Mouse (Mus musculus) limb, embryonic 10.5 days (tissue): Measurements from ENCODE around the gene 4930452B06Rik. TPM values are rescaled to one million over a fixed set of nuclear protein-coding genes. Genes with fewer than 3 reads are reported as not detected.
"Not testable (repeated sequence)": the region's sequence is repeated elsewhere in the genome, so short reads cannot be mapped to it uniquely, and the experiment has no call there.

ENCODE experiments used
- DNase-seq: peaks from one replicate; pipeline ENCODE4 v3.0.0-alpha.2; 2017; ENCODE audit warnings: low spot score
- H3K27ac ChIP-seq: fragments of 300-500 bp; sonication (generic); 2 replicates; pipeline ENCODE4 v1.5.1; 2016; ENCODE audit warnings: mild to moderate bottlenecking
- H3K27me3 ChIP-seq: fragments of 300-500 bp; sonication (generic); 2 replicates; pipeline ENCODE4 v1.6.1; 2016; ENCODE audit warnings: low read depth, mild to moderate bottlenecking; ENCODE audit not compliant: poor library complexity, severe bottlenecking
- H3K36me3 ChIP-seq: fragments of 300-500 bp; sonication (generic); 2 replicates; pipeline ENCODE4 v1.6.1; 2016; ENCODE audit warnings: mild to moderate bottlenecking, moderate library complexity
- H3K4me1 ChIP-seq: fragments of 300-500 bp; sonication (generic); 2 replicates; pipeline ENCODE4 v1.6.1; 2016
- H3K4me3 ChIP-seq: fragments of 300-500 bp; sonication (generic); 2 replicates; pipeline ENCODE4 v1.5.1; 2016; ENCODE audit warnings: mild to moderate bottlenecking, moderate library complexity
- H3K9me3 ChIP-seq: fragments of 300-500 bp; sonication (generic); replicated peaks from 2 replicates; pipeline ENCODE4 v1.6.1; 2016; ENCODE audit warnings: mild to moderate bottlenecking
- WGBS: fragments of 180-500 bp; shearing (Covaris S2); methylation state at CpG from one replicate; pipeline ENCODE4 v1.1.7; 2016; 5-methylcytosine and 5-hydroxymethylcytosine counted together
- polyA plus RNA-seq: library from polyadenylated mRNA; unstranded; fragments of >200 nt; fragmentation: Nextera tagmentation; extraction: Ambion mirVana; gene quantifications from 2 replicates; pipeline ENCODE4 v1.2.1, GENCODE M21; 2016

The 4930452B06Rik gene
- polyA plus RNA-seq, 1 experiment from 2014 or later: 11.3 TPM

DNA sequence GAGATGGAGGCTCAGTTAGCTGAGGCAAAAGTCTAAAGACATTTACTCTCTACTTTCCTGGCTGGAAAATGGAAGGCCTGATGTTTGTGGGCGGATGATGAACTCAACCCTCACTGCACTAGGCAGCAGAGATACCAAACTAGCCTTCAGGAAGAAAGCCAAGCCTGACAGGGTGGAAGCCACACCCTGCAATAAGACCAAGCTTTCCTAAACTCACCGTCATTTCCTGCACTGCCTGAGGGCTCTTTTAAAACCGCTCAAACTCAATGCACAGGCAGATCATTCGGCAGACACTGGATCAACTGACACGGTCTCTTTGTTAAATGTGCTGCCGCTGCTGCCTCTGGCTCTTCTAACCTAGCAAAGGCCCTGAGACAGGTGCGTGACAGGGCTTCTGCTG is 50.4 kb downstream of the 4930452B06Rik start:
- no peak for DNase-seq
- Histone ChIP-seq H3K9me3 (no peaks in the 10 kb centered on the region), H3K4me1 (no peaks in the 10 kb centered on the region), H3K4me3 (no peak overlapping the region), H3K36me3 (no peaks in the 10 kb centered on the region), H3K27me3 (no peaks in the 10 kb centered on the region), H3K27ac (no peak overlapping the region)
- WGBS: 74% methylated on average over 7 of the region's 7 CpGs

DNA sequence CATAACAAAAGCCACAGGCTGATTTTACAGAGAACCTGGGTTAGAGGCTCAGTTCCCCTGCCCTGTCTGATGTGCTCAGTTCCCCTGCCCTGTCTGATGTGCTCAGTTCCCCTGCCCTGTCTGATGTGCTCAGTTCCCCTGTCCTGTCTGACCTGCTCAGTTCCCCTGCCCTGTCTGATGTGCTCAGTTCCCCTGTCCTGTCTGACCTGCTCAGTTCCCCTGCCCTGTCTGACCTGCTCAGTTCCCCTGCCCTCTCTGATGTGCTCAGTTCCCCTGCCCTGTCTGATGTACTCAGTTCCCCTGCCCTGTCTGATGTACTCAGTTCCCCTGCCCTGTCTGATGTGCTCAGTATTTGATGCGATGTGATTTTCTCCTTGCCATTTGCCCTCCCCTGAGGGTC is 51.6 kb downstream of the 4930452B06Rik start:
- not testable (repeated sequence) for H3K27me3 ChIP-seq, H3K27ac ChIP-seq, H3K36me3 ChIP-seq, DNase-seq, H3K9me3 ChIP-seq, H3K4me3 ChIP-seq, H3K4me1 ChIP-seq
- 86% methylated on average over 1 of the region's 1 CpGs for WGBS

DNA sequence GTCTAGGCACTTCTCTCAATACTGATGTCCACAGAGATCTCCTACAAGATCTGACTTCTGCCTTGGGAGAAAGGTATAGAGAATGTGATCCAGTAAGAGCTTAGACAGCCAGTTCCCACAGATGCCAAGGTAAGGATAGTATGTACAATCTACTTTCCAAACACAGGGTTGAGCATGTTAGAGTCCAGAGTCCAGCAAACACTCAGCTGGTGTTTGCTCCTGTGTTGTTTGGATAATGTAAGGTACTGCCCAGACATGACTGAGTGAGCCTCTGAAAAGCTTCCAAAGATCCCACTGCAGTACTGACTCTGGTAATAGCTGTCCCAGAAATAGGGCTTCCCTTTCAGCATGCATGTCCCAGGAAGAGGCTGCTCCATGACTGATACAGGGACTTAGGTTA is 54.0 kb downstream of the 4930452B06Rik start:
- DNase-seq: no peak
- Histone ChIP-seq H3K36me3 (no peaks in the 10 kb centered on the region), H3K27ac (no peak overlapping the region), H3K4me1 (no peaks in the 10 kb centered on the region), H3K4me3 (no peak overlapping the region), H3K9me3 (no peaks in the 10 kb centered on the region), H3K27me3 (no peaks in the 10 kb centered on the region)

DNA sequence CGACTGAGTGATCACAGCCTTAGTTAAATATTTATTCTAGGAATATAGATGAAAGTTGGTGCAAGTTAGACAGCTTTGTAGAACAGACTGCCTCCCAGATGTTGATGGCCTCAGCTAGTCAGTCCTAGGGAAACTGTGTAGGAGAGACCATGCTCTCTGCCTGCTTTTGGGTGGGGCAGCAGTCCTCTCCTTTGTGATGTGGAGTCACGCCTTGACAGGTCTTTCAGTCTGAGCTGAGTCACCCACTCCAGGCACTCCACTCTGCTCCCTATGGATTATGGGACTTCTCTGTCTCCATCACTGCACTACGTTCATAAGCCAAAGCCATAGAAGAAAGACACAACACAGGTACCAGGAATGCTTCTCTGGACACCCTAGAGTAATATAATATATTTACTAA is 55.9 kb downstream of the 4930452B06Rik start:
- DNase-seq: no peak
- Histone ChIP-seq H3K27me3 (no peaks in the 10 kb centered on the region), H3K36me3 (no peaks in the 10 kb centered on the region), H3K4me3 (no peak overlapping the region), H3K4me1 (no peaks in the 10 kb centered on the region), H3K9me3 (no peaks in the 10 kb centered on the region), H3K27ac (no peak overlapping the region)
- WGBS: 86% methylated on average over 3 of the region's 3 CpGs

DNA sequence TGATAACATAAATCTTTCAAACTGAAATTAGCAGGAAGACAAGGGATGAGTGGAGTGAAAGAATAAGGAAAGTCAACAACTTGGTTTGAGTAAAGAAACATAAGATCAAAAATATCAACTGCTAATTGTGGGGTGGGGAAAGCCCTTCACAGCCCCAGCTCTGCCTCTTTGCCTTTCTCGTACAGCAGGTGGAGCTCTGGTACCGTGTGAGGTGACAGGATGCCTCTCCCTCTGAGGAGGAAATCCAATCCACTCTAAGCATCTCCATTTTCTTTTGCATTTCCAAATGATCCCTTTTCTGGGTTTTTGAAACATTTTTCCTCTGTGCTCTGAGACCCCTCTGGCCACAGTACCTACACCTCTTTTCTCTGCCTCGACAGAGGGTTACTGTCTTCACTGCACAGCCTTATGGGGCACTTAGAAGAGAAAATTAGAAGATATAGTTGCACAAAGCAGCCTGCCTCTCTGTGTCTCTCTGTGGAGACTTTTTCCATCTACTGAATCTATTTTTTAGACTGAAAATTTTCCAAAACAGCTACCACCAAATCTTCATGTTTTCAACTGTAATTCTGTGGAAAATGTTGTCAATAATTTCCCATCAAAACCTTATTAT is 57.4 kb downstream of the 4930452B06Rik start:
- no peaks in the 10 kb centered on the region for H3K9me3 ChIP-seq
- peak; percentile 64 for DNase-seq
- no peak overlapping the region for H3K27ac ChIP-seq
- no peaks in the 10 kb centered on the region for H3K4me1 ChIP-seq
- H3K27me3 ChIP-seq: no peaks in the 10 kb centered on the region
- H3K4me3 ChIP-seq: no peak overlapping the region
- no peaks in the 10 kb centered on the region for H3K36me3 ChIP-seq
- WGBS: 12% methylated on average over 3 of the region's 3 CpGs

DNA sequence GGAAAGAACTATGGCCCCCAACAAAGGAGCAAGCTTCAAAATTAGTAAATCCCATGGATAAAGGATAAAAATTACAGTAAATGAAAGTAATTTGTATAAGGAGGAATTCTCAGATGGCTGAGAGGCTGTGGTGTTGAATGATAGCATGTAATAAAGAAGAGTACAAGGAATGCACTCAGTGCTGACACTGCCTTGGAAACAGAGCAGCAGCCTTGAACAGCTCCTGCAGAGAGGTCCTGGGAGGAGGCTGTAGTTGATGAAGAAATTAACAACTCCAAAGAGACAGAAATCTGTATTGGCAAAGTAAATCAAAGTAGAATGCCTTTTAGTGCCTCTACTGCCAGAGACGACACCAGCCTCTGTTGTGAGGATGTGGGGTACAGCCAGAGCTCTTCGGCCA is 61.1 kb downstream of the 4930452B06Rik start:
- 83% methylated on average over 2 of the region's 2 CpGs for WGBS
- H3K9me3 ChIP-seq: no peaks in the 10 kb centered on the region
- H3K36me3 ChIP-seq: no peaks in the 10 kb centered on the region
- no peaks in the 10 kb centered on the region for H3K4me1 ChIP-seq
- no peaks in the 10 kb centered on the region for H3K27me3 ChIP-seq
- DNase-seq: no peak
- no peak overlapping the region for H3K4me3 ChIP-seq
- H3K27ac ChIP-seq: no peak overlapping the region

DNA sequence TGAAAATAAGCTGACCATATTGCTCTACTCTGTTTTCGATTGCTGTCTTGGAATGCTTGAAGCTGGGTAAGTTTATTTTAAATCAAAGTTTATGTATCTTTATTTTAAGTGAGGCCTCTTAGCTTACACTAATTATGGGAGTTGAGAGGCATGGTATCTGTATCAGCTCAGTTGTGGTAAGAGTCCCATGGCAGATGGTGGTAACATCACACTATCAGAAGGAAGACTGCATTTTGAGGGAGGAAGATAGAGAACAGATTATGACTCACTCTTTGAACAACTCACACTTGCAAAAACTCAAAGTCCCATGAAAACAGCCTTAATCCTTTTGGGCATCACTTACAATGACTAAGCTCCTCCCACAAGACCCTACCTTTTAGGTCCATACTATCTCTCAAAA is 81.0 kb downstream of the 4930452B06Rik start:
- H3K27ac ChIP-seq: no peak overlapping the region
- no peaks in the 10 kb centered on the region for H3K36me3 ChIP-seq
- DNase-seq: no peak
- no peaks in the 10 kb centered on the region for H3K9me3 ChIP-seq
- no peaks in the 10 kb centered on the region for H3K27me3 ChIP-seq
- WGBS: 95% methylated on average over 1 of the region's 1 CpGs
- no peak overlapping the region for H3K4me3 ChIP-seq
- H3K4me1 ChIP-seq: no peaks in the 10 kb centered on the region

DNA sequence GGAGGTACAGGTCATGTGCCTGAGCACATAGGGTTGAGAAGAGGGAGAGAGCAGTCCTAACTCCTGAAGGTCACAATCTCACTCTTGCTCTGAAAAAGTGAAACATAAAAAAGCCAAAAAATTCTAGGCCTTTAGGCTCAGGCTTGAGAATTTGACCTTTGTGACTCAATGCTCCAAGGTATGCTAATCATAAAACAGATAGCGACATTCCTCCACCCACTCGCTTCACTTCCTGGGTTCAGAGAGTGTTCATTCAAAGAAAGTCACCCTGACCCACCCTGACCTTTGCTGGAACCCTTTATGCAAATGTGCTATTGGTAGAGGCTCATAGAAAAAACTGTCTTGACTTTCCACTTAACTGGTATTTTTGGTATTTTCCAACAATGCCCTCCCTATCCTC is 115.0 kb downstream of the 4930452B06Rik start:
- not testable (repeated sequence) for H3K27me3 ChIP-seq, H3K27ac ChIP-seq, H3K9me3 ChIP-seq, H3K4me3 ChIP-seq, H3K4me1 ChIP-seq, H3K36me3 ChIP-seq, DNase-seq
- 91% methylated on average over 2 of the region's 2 CpGs for WGBS

DNA sequence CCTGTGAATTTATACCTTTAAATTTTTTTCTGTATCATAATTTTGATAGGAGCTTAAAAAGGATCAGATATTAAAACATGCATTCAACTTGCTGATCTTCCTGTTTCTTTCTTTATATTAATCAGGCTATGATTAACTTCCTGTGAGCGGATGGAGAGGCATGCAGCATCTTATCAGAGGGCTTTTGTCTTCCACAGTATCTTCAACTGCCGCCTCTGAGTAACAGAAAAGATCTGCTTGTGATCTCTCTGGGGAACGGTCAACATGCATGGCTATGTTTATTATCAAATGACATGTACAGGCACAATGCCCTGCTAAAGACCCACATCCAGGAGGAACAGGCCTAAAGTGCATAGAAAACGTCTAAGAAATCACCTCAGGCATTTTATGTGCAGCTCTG is 116.9 kb downstream of the 4930452B06Rik start:
- no peak for DNase-seq
- Histone ChIP-seq H3K4me1 (no peaks in the 10 kb centered on the region), H3K36me3 (no peaks in the 10 kb centered on the region), H3K9me3 (no peaks in the 10 kb centered on the region), H3K4me3 (no peak overlapping the region), H3K27ac (no peak overlapping the region), H3K27me3 (no peaks in the 10 kb centered on the region)
- WGBS: 76% methylated on average over 4 of the region's 4 CpGs

DNA sequence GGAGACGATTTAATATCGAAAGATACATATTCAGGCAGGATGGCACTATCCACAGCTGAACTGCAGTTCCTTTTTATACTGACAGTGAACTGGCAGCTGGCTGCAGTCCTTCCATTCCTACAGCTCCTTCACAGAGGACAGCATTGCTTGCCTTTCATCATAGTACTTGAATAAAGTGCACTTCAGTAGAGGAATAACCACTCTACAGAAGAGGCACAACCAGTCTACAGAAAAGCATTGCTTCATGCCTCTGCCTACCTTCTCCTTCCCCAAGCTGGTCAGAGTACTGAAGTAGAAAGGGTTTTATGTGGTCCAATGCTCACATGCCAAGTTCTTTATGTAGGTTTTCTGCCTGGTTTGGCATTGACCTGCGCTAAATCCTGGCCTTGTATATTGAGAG is 130.0 kb downstream of the 4930452B06Rik start:
- no peak overlapping the region for H3K4me3 ChIP-seq
- H3K9me3 ChIP-seq: no peaks in the 10 kb centered on the region
- WGBS: 95% methylated on average over 3 of the region's 3 CpGs
- no peaks in the 10 kb centered on the region for H3K36me3 ChIP-seq
- no peaks in the 10 kb centered on the region for H3K27me3 ChIP-seq
- H3K4me1 ChIP-seq: no peaks in the 10 kb centered on the region
- no peak overlapping the region for H3K27ac ChIP-seq
- DNase-seq: no peak

DNA sequence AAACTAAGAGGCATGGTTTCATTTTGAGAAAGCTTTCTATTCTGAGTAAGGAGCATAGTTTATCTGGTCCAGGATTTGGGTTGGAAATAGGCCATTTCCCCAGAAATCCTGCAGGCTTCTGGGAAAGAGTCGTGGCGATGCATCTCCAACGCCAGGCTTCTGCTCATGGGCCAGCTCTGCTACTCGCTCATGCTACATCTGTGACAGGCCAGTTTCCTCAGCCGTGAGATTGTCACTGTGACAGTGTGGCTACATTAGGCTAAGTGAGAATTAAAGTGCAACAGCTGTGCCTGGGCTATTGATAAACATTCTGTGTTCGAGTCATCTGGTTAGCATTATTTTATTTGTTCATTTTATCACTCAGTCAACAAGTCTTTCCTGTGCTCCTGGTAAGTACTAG is 140.8 kb downstream of the 4930452B06Rik start:
- Histone ChIP-seq H3K36me3 (no peaks in the 10 kb centered on the region), H3K4me1 (no peaks in the 10 kb centered on the region), H3K4me3 (no peak overlapping the region), H3K27me3 (no peaks in the 10 kb centered on the region), H3K9me3 (no peaks in the 10 kb centered on the region), H3K27ac (no peak overlapping the region)
- no peak for DNase-seq
- 91% methylated on average over 6 of the region's 6 CpGs for WGBS

DNA sequence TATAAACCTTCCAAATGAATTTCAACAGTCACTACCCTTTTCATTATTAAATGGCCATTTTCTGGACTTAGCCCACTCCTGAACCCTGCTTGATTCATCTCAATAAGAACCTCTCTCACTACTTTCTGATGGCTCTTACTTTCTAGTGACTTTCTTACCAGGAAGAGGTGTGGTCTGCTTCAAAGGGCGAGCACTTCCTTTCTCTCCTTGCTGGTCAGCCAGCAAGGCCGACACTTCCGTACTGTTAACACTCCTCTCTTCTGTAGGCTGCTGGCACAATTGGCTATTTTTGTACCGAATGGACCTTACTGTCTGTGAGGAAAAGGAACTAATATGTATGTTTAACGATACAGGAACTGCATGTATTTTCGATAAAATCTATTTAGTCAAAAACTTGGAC is 148.4 kb downstream of the 4930452B06Rik start:
- 0 out of 2 replicates have a peak, but pooled peaks cover 3% of the 10 kb centered on the region for H3K4me1 ChIP-seq
- H3K27ac ChIP-seq: no peak overlapping the region
- no peaks in the 10 kb centered on the region for H3K27me3 ChIP-seq
- H3K9me3 ChIP-seq: no peaks in the 10 kb centered on the region
- 75% methylated on average over 6 of the region's 6 CpGs for WGBS
- H3K4me3 ChIP-seq: no peak overlapping the region
- DNase-seq: no peak
- H3K36me3 ChIP-seq: no peaks in the 10 kb centered on the region

DNA sequence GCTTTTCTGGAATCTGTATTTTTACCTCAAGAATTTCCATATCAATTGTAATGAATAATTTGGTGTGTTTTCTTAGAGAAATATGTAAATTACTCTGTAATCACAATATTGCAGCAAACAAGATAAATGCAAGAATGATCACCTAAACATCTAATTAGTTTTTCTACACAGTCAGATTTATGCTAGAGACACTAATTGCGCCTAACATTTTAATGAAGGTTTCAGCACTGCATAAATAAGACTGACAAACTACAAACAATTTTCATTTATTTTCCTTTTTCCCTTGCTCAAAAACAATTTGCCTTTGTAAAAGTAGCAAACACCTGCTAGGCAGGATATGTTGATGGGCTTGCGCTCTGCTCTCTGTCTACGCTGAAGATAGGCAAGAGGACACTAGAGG is 152.0 kb downstream of the 4930452B06Rik start:
- Histone ChIP-seq H3K27ac (no peak overlapping the region), H3K4me1 (peaks cover 18% of the 10 kb centered on the region), H3K27me3 (no peaks in the 10 kb centered on the region), H3K9me3 (no peaks in the 10 kb centered on the region), H3K36me3 (no peaks in the 10 kb centered on the region), H3K4me3 (no peak overlapping the region)
- WGBS: 93% methylated on average over 3 of the region's 3 CpGs
- no peak for DNase-seq

DNA sequence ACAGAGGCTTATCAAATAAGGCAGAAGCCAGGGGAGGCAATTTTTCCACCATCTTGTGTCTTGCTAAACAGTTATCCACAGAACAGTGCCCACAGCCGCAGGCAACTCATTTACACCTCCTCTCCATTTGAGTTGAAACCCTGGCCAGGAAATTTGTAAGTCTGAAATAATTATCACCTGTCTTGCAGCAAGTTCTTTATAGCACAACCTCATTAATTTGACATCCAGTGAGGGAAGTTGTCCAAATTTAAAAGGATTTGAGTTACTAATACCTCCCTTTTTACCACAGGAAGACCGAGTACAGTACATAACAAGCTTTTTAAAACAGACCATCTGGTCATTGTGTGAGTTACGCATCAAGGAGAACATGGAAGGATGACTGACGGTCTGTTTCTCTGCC is 154.8 kb downstream of the 4930452B06Rik start:
- WGBS: 68% methylated on average over 4 of the region's 4 CpGs
- no peak overlapping the region for H3K27ac ChIP-seq
- H3K9me3 ChIP-seq: no peaks in the 10 kb centered on the region
- no peaks in the 10 kb centered on the region for H3K27me3 ChIP-seq
- no peak for DNase-seq
- no peaks in the 10 kb centered on the region for H3K36me3 ChIP-seq
- H3K4me3 ChIP-seq: no peak overlapping the region
- peaks cover 18% of the 10 kb centered on the region for H3K4me1 ChIP-seq
